Mouse (Mus musculus) embryo, embryonic 9.5 days (tissue): ENCODE data around the gene Lmbrd2.
A peak's percentile ranks its signal among the peaks of the same experiment; 100 is the strongest.
"Not testable (repeated sequence)": the region's sequence is repeated elsewhere in the genome, so short reads cannot be mapped to it uniquely, and the experiment has no call there.

Experiments
- DNase-seq: peaks from one replicate; pipeline ENCODE4 v3.0.0-alpha.2; 2017; ENCODE audit errors: extremely low spot score

Lmbrd2 gene

DNA sequence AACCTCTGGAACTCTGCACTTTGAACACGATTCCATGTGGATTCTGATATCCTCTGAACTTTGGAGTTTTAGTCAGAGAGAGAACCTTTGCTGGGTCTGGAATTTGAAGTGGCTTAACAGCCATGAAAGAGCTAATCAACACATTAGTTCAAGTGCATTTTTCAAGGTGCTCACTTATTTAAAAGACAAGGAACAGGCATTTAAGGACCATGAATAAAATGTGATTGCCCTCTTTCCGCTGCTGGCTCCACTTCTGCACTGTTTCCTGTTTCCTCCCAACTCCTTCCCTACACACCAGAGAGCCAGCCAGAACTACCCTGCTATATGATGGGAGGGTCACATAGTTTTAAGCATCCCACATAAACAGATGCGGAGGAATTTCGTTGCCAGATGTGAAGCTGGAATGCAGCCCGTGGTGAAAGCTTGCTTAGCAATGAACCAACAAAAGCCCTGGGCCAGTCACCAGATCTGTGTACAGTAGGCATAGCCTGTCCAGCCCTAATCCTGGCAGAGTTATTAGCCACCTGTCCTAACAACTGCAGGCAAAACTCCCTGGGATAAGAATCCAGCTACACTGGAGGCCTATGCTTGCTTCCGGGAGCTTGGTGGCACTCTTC lies 5.4 kb upstream of the Lmbrd2 start:
- no peak for DNase-seq

DNA sequence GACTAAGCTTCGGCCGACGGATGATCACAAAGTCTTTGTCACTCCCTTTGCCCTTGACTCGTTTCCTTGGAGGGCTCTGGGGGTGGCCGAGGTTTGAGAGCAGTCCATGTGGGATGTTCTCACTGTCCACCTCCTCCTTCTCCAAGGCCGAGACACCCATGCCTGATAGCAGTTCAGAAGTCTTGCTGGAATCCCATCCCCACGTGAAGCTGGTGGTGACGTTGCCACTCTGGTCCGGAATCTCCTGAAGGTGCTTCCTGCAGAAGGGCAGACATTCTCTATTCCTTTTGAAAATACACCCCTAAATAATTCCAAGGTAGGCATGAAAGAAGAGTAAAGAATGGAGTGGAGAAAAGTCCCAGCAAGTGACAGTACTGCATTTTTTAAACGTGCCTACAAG lies 903 bp upstream of the Lmbrd2 start:
- peak; percentile 14 for DNase-seq

DNA sequence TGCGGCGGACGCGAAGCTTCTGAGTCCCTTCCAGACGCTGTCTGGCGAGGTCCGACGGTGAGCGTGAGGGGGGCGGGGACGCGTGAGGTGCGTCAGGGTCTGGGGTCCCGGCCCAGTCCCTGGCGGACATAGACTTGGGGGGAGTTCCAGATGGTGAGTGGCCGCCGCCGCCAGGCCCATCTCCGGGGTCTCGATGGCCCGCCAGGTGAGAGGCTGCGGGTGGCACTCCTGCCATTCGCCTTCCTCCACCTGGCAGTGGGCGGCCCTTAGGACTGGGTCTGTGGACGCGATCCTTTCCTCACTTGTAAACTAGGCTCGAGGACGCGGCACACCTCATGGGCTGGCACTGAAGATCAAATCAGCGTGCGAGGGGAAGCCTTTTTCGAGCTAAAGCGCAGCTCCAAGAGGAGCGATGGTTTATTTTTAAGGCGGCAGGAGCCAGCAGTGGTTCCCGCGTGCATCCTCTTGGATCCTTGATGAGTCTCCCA lies 378 bp downstream of the Lmbrd2 start:
- DNase-seq: no peak

DNA sequence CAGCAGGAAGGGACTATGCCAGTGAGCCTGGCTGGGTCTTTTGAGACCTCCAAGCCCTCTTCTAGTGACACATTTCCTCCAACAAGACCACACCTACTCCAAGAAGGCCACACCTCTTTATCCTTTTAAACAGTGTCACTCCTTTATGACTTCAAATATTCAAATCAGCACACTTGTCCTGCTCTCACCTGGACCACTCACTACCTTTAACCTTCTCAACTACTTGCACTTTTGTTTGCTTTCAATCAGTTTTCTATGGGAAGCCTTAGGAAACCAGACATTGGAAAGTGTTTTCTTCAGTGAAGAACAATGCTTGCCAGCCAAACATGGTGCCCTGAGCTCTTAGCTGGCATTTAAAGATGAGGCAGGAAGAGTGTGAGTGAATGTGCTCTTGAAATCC lies 15.0 kb downstream of the Lmbrd2 start, which contains the start of gene Skp2:
Gene Skp2, minus strand, starts transcription at position 101 of the 400 bp plus-strand sequence.
- DNase-seq: no peak

DNA sequence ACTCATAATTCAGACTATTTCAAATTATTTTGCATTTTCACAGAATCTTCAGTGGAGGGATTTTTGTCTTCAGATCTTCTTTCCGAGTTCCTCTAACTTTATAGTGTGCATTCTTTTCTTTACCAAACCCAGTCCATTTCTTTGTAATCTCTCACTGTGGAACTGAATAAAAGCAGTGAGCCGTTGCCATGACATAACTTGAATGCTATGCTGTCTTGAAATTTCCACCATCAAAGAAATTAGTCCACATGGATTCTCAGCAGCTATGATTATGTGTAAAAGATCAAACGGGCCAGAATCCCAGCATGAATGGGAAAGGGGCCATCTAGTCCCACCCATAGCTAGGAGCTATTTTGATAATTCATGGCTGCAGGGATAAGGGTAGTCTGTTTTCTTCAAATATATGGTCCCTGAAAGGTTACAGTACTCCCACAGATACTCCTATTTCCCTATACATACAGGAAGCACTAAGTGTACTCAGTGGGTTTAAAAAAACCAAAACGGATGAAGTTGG lies 22.3 kb downstream of the Lmbrd2 start:
- no peak for DNase-seq

DNA sequence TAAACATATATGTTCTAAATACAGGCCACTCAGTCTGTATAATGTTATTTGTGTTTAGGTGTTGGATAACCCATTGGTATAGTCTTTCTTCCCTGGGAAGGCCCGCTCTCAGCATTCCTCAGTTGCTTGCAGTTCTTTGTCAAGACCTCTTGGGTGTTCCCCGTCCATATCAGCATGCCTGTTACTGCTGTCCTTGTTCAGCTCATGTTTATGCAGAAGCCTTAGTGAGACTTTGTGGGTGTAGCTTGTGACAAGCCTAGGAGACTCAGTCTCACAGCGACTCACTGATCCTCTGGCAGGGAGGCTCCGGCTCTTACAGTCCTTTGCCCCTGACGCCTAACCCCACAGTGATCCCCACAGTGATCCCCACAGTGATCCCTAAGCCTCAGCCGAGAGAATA lies 23.8 kb downstream of the Lmbrd2 start:
- DNase-seq: no peak

- DNase-seq: no peak
Observed at GRCm38 (mm10) chr15:9177038-9177437, 36.7 kb downstream of the Lmbrd2 start.

DNA sequence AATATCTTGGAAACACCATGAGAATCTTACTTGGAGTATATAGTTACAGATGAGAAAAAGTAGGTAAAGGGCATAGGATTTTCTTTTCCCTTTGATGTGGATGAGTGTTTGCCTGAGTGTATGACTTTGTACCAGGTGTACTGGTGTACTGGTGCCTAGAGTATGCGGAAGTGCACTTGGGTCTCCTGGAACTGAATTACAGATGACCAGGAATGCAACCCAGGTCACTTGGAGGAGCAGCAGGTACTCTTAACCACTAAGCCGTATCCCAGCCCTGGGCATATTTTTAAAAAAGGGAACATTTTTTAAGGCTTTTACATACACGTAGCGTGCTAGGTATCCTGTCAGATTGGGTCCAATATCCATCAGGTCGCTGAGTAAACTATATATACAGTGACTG lies 43.6 kb downstream of the Lmbrd2 start:
- DNase-seq: no peak

DNA sequence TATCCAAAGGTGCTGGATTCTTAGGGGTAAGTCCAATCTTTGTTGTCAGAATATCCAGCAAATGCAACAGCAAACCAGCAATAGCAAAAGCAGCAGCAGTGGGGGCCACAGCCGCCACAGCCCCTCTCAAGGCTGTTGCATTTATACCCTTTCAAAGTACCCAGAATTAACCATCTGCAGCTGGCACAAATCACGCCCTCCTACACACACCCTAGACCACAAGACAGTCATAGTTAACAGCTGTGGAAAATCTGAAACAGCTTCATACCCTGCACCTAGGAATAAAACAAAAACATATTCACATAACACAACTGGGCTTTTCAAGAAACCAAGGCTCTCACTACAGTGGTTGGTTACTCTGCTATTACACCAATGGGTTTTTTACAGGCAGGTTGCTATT lies 49.4 kb downstream of the Lmbrd2 start:
- no peak for DNase-seq

DNA sequence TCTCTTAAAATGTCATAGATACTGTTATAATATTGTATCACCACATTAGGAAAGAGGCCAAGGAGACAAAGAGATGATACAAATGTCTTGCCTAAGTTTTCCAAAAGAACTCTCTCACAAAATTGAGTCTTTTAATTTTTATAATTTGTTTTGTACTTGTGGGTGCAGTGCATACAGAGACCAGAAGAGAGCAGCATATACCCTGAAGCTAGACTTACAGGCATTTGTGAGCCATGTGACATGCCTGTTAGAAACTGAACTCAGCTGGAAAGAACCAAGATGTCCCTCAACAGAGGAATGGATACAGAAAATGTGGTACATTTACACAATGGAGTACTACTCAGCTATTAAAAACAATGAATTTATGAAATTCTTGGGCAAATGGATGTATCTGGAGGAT lies 52.3 kb downstream of the Lmbrd2 start:
- DNase-seq: not testable (repeated sequence)

- DNase-seq: no peak
Observed at GRCm38 (mm10) chr15:9198421-9198820, 58.1 kb downstream of the Lmbrd2 start.

- DNase-seq: no peak
Observed at GRCm38 (mm10) chr15:9211891-9212290, 71.5 kb downstream of the Lmbrd2 start.

DNA sequence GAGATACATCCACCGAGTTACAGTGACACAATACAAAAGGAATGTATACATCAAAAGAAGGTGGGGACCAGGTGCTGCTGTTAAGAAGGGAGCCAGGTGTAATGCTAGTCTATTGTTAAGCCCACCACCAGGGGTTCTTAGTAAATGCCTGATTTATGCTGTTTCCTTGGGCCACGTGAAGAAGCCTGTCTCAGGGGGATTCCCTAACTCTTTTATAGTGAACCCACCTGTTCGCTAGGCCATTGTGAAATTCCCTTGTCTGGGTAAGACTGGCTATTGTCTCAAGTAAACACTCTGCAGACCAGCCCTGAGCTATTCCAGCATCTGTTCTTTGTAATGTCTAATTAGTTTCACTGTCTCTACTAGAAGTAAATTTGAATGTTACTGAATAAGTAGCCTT lies 72.7 kb downstream of the Lmbrd2 start:
- not testable (repeated sequence) for DNase-seq

DNA sequence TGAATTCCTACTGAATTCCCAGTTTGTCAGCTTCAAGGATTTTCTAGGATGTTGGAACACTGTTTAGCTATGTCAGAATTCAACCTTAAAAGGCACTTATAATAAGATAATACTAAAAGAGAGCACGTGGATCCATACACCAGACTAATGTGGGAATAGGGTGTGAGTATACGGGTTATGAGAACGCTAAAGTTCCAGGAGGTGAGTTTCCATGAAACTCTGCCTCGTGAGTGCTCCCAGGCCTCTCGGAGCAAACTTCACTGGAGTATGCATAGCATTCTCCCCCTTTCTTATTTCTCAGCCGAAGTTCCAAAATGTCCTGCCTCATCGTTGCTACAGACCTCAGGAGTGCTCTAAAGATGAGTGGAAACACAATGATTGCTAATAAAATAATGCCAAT lies 73.1 kb downstream of the Lmbrd2 start:
- not testable (repeated sequence) for DNase-seq

DNA sequence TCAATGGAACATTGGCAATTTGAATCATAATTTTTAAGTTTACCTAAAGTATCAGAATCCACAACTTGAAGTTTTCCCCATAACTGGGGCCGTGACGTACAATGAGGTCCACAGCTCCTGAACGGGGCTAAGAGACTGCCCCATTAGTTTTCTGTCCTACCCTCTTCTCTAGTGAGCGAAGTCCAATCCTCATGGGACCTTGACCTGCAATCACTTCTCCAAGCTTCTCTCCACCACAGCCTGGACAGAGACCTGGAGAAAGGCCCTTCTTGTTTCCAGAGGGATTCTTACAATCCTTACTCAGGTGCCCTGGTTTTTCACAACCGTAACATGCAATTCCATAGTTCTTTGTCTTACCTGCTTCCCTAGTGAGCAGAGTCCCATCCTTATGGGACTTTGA lies 76.1 kb downstream of the Lmbrd2 start:
- no peak for DNase-seq

DNA sequence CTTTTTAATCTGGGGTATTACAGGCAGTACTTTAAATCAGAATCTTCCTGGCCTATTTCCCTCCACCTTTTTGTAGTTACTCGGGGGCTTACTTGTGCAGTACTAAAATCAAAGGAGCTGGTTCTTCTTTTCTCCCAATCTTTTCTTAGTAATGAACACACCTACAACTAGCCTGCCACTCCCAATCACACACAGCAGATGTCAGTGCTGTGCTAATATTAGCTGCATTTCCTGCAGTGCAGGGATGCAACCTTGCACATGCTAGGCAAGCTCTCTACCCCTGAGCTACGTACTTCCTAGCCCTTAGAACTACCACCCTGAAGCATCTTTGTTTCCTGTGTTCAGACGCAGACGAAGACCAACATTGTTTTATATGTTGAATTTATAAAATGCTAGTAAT lies 90.6 kb downstream of the Lmbrd2 start:
- not testable (repeated sequence) for DNase-seq

DNA sequence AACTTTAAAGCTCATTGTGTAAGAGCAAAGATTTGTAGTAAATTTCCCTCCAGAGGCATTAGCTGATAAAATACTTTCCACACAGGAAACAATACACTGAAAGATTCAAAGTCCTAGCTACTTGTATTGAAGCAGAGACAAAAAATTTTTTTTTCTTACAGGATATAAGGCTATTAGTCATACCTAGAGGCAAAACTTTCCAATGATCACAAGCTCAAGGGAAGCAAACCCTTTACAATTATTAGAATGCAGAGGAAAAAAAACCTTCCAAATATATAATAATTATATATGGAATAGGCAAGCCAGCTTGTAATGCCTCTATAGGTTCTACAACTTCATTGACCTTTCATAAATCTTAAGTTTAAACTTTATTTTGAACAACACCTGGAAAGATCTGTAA lies 106.0 kb downstream of the Lmbrd2 start:
- no peak for DNase-seq
